Mouse (Mus musculus): Measurements from ENCODE around the gene Pitpnc1. TPM values are rescaled to one million over a fixed set of nuclear protein-coding genes. Genes with fewer than 3 reads are reported as not detected.

The Pitpnc1 gene
- polyA plus RNA-seq, 1 experiment from 2014 or later: 15.7 TPM

- no peaks in the 10 kb centered on the region for H3K27me3 ChIP-seq (ENCODE audit: control insufficient read depth, insufficient read depth, low read length)
- 29% methylated on average over 18 of the region's 18 CpGs for WGBS
- H3K4me3 ChIP-seq (ENCODE audit: low read depth, low read length): no peak overlapping the region
- H3K4me2 ChIP-seq (replicated peaks; ENCODE audit: low read depth, low read length): peak overlapping the region; percentile 25
- H3K36me3 ChIP-seq (ENCODE audit: control insufficient read depth, insufficient read depth, low read length): no peaks in the 10 kb centered on the region
- no peak overlapping the region for H3K27ac ChIP-seq (ENCODE audit: low read length)
- H3K4me1 ChIP-seq (ENCODE audit: control insufficient read depth, insufficient read depth, low read length): peaks cover 18% of the 10 kb centered on the region
- no peak for ATAC-seq (ENCODE audit: insufficient number of reproducible peaks, insufficient read depth, low FRiP score, low read depth)
- H3K9me3 ChIP-seq (ENCODE audit: control insufficient read depth, low read depth, low read length): no peaks in the 10 kb centered on the region
- no peak overlapping the region for H3K9ac ChIP-seq (replicated peaks; ENCODE audit: low read depth, low read length)
Measured at GRCm38 (mm10) chr11:107337391-107338148, 132.9 kb downstream of the Pitpnc1 start.

GRCm38 (mm10) chr11:107335756-107336155 is 134.7 kb downstream of the Pitpnc1 start:
- H3K9ac ChIP-seq (replicated peaks; ENCODE audit: low read depth, low read length): no peak overlapping the region

GRCm38 (mm10) chr11:107334849-107335484 is 135.5 kb downstream of the Pitpnc1 start:
- H3K9ac ChIP-seq (replicated peaks; ENCODE audit: low read depth, low read length): no peak overlapping the region
- H3K9me3 ChIP-seq (ENCODE audit: control insufficient read depth, low read depth, low read length): no peaks in the 10 kb centered on the region
- H3K4me3 ChIP-seq (ENCODE audit: low read depth, low read length): no peak overlapping the region
- H3K4me1 ChIP-seq (ENCODE audit: control insufficient read depth, insufficient read depth, low read length): peaks cover 14% of the 10 kb centered on the region
- WGBS: 58% methylated on average over 15 of the region's 15 CpGs
- no peak for ATAC-seq (ENCODE audit: insufficient number of reproducible peaks, insufficient read depth, low FRiP score, low read depth)
- peak overlapping the region; percentile 71 for H3K27ac ChIP-seq (ENCODE audit: low read length)
- H3K4me2 ChIP-seq (replicated peaks; ENCODE audit: low read depth, low read length): no peak overlapping the region
- H3K36me3 ChIP-seq (ENCODE audit: control insufficient read depth, insufficient read depth, low read length): no peaks in the 10 kb centered on the region
- no peaks in the 10 kb centered on the region for H3K27me3 ChIP-seq (ENCODE audit: control insufficient read depth, insufficient read depth, low read length)

More at GRCm38 (mm10) chr11:107335756-107336155, 134.7 kb downstream of the Pitpnc1 start:
- WGBS: 82% methylated on average over 11 of the region's 11 CpGs
- no peak for ATAC-seq (ENCODE audit: insufficient number of reproducible peaks, insufficient read depth, low FRiP score, low read depth)
- H3K9me3 ChIP-seq (ENCODE audit: control insufficient read depth, low read depth, low read length): no peaks in the 10 kb centered on the region
- H3K4me2 ChIP-seq (replicated peaks; ENCODE audit: low read depth, low read length): no peak overlapping the region
- H3K36me3 ChIP-seq (ENCODE audit: control insufficient read depth, insufficient read depth, low read length): no peaks in the 10 kb centered on the region
- peaks cover 14% of the 10 kb centered on the region for H3K4me1 ChIP-seq (ENCODE audit: control insufficient read depth, insufficient read depth, low read length)
- no peak overlapping the region for H3K4me3 ChIP-seq (ENCODE audit: low read depth, low read length)
- no peaks in the 10 kb centered on the region for H3K27me3 ChIP-seq (ENCODE audit: control insufficient read depth, insufficient read depth, low read length)
- H3K27ac ChIP-seq (ENCODE audit: low read length): no peak overlapping the region

GRCm38 (mm10) chr11:107332905-107333304 is 137.6 kb downstream of the Pitpnc1 start:
- H3K4me3 ChIP-seq (ENCODE audit: low read depth, low read length): no peak overlapping the region
- 92% methylated on average over 3 of the region's 3 CpGs for WGBS

GRCm38 (mm10) chr11:107332332-107332731 is 138.2 kb downstream of the Pitpnc1 start:
- peaks cover 6% of the 10 kb centered on the region; the same call in 1 of the 2 replicates for H3K4me1 ChIP-seq (ENCODE audit: control insufficient read depth, insufficient read depth, low read length)
- H3K27ac ChIP-seq (ENCODE audit: low read length): no peak overlapping the region
- H3K4me3 ChIP-seq (ENCODE audit: low read depth, low read length): no peak overlapping the region
- H3K9me3 ChIP-seq (ENCODE audit: control insufficient read depth, low read depth, low read length): no peaks in the 10 kb centered on the region
- H3K4me2 ChIP-seq (replicated peaks; ENCODE audit: low read depth, low read length): no peak overlapping the region
- 93% methylated on average over 13 of the region's 13 CpGs for WGBS
- no peaks in the 10 kb centered on the region for H3K27me3 ChIP-seq (ENCODE audit: control insufficient read depth, insufficient read depth, low read length)
- H3K9ac ChIP-seq (replicated peaks; ENCODE audit: low read depth, low read length): no peak overlapping the region
- no peaks in the 10 kb centered on the region for H3K36me3 ChIP-seq (ENCODE audit: control insufficient read depth, insufficient read depth, low read length)
- no peak for ATAC-seq (ENCODE audit: insufficient number of reproducible peaks, insufficient read depth, low FRiP score, low read depth)

More at GRCm38 (mm10) chr11:107332905-107333304, 137.6 kb downstream of the Pitpnc1 start:
- ATAC-seq (ENCODE audit: insufficient number of reproducible peaks, insufficient read depth, low FRiP score, low read depth): no peak
- H3K9ac ChIP-seq (replicated peaks; ENCODE audit: low read depth, low read length): no peak overlapping the region
- H3K4me1 ChIP-seq (ENCODE audit: control insufficient read depth, insufficient read depth, low read length): peaks cover 12% of the 10 kb centered on the region
- H3K9me3 ChIP-seq (ENCODE audit: control insufficient read depth, low read depth, low read length): no peaks in the 10 kb centered on the region
- no peak overlapping the region for H3K27ac ChIP-seq (ENCODE audit: low read length)
- H3K4me2 ChIP-seq (replicated peaks; ENCODE audit: low read depth, low read length): no peak overlapping the region
- no peaks in the 10 kb centered on the region for H3K27me3 ChIP-seq (ENCODE audit: control insufficient read depth, insufficient read depth, low read length)
- H3K36me3 ChIP-seq (ENCODE audit: control insufficient read depth, insufficient read depth, low read length): no peaks in the 10 kb centered on the region

GRCm38 (mm10) chr11:107331425-107331824 is 139.1 kb downstream of the Pitpnc1 start:
- H3K36me3 ChIP-seq (ENCODE audit: control insufficient read depth, insufficient read depth, low read length): no peaks in the 10 kb centered on the region
- H3K4me3 ChIP-seq (ENCODE audit: low read depth, low read length): no peak overlapping the region
- ATAC-seq (ENCODE audit: insufficient number of reproducible peaks, insufficient read depth, low FRiP score, low read depth): no peak
- no peak overlapping the region for H3K27ac ChIP-seq (ENCODE audit: low read length)
- H3K4me2 ChIP-seq (replicated peaks; ENCODE audit: low read depth, low read length): no peak overlapping the region
- H3K27me3 ChIP-seq (ENCODE audit: control insufficient read depth, insufficient read depth, low read length): no peaks in the 10 kb centered on the region
- no peaks in the 10 kb centered on the region for H3K9me3 ChIP-seq (ENCODE audit: control insufficient read depth, low read depth, low read length)
- 0 out of 2 replicates have a peak, but pooled peaks cover 3% of the 10 kb centered on the region for H3K4me1 ChIP-seq (ENCODE audit: control insufficient read depth, insufficient read depth, low read length)
- no peak overlapping the region for H3K9ac ChIP-seq (replicated peaks; ENCODE audit: low read depth, low read length)
- 92% methylated on average over 2 of the region's 2 CpGs for WGBS

- no peak overlapping the region for H3K27ac ChIP-seq (ENCODE audit: low read length)
Measured at GRCm38 (mm10) chr11:107327326-107327725, 143.2 kb downstream of the Pitpnc1 start.

GRCm38 (mm10) chr11:107325739-107326725 is 144.5 kb downstream of the Pitpnc1 start:
- no peak overlapping the region for H3K27ac ChIP-seq (ENCODE audit: low read length)
- H3K27me3 ChIP-seq (ENCODE audit: control insufficient read depth, insufficient read depth, low read length): no peaks in the 10 kb centered on the region
- no peak overlapping the region for H3K9ac ChIP-seq (replicated peaks; ENCODE audit: low read depth, low read length)
- no peaks in the 10 kb centered on the region for H3K9me3 ChIP-seq (ENCODE audit: control insufficient read depth, low read depth, low read length)
- no peak overlapping the region for H3K4me3 ChIP-seq (ENCODE audit: low read depth, low read length)
- H3K4me1 ChIP-seq (ENCODE audit: control insufficient read depth, insufficient read depth, low read length): no peaks in the 10 kb centered on the region
- no peaks in the 10 kb centered on the region for H3K36me3 ChIP-seq (ENCODE audit: control insufficient read depth, insufficient read depth, low read length)
- H3K4me2 ChIP-seq (replicated peaks; ENCODE audit: low read depth, low read length): no peak overlapping the region
- no peak for ATAC-seq (ENCODE audit: insufficient number of reproducible peaks, insufficient read depth, low FRiP score, low read depth)
- WGBS: 56% methylated on average over 14 of the region's 14 CpGs

More at GRCm38 (mm10) chr11:107327326-107327725, 143.2 kb downstream of the Pitpnc1 start:
- no peak for ATAC-seq (ENCODE audit: insufficient number of reproducible peaks, insufficient read depth, low FRiP score, low read depth)
- H3K27me3 ChIP-seq (ENCODE audit: control insufficient read depth, insufficient read depth, low read length): no peaks in the 10 kb centered on the region
- H3K4me1 ChIP-seq (ENCODE audit: control insufficient read depth, insufficient read depth, low read length): no peaks in the 10 kb centered on the region
- H3K9me3 ChIP-seq (ENCODE audit: control insufficient read depth, low read depth, low read length): no peaks in the 10 kb centered on the region
- 87% methylated on average over 10 of the region's 10 CpGs for WGBS
- H3K36me3 ChIP-seq (ENCODE audit: control insufficient read depth, insufficient read depth, low read length): no peaks in the 10 kb centered on the region
- no peak overlapping the region for H3K4me2 ChIP-seq (replicated peaks; ENCODE audit: low read depth, low read length)
- H3K4me3 ChIP-seq (ENCODE audit: low read depth, low read length): no peak overlapping the region
- H3K9ac ChIP-seq (replicated peaks; ENCODE audit: low read depth, low read length): no peak overlapping the region

Measured in stomach, embryonic 14.5 days (tissue).